Mouse (Mus musculus): Measurements from ENCODE around the gene Uba1.
A peak's percentile ranks its signal among the peaks of the same experiment; 100 is the strongest.

Uba1 gene

GRCm38 (mm10) chrX:20658026-20658652 lies at the start of gene Uba1:
Uba1 (plus strand) TSS chrX:20658326.
- peak; percentile 33 for DNase-seq (ENCODE audit: low read depth, low spot score)

- no peak for DNase-seq (ENCODE audit: low read depth, low spot score)
Observed at GRCm38 (mm10) chrX:20608500-20608899, 49.6 kb upstream of the Uba1 start.

GRCm38 (mm10) chrX:20616861-20617175 lies 41.3 kb upstream of the Uba1 start:
- no peak for DNase-seq (ENCODE audit: low read depth, low spot score)

GRCm38 (mm10) chrX:20617176-20617902 lies 40.8 kb upstream of the Uba1 start, which contains the start of the genes Rbm10 and Ndufb11:
Rbm10 (plus strand) TSS chrX:20617503.
Ndufb11 (minus strand) TSS chrX:20617619.
- DNase-seq (ENCODE audit: low read depth, low spot score) = peak; percentile 65

- no peak for DNase-seq (ENCODE audit: low read depth, low spot score)
Observed at GRCm38 (mm10) chrX:20617903-20618399, 40.2 kb upstream of the Uba1 start.

DNA sequence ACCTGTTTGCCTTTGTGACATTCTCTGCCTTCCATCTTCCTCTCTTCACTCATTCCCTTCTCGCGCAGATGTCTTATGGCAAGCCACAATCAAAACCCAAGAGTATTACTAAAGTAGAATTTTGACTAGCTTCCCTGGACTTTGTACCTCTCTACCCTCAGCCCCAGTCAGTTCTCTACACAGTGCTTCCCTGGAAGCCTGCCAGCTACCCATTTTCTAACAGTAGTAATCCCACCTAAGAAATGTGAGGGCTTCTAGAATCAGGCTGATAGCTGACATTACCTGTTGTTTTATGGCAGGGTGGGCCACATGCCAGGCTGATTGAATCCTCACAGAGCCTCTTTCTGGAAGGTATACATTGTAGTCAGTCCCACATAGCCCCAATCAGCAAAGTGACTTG lies 20.0 kb upstream of the Uba1 start:
- no peak for DNase-seq (ENCODE audit: low read depth, low spot score)

DNA sequence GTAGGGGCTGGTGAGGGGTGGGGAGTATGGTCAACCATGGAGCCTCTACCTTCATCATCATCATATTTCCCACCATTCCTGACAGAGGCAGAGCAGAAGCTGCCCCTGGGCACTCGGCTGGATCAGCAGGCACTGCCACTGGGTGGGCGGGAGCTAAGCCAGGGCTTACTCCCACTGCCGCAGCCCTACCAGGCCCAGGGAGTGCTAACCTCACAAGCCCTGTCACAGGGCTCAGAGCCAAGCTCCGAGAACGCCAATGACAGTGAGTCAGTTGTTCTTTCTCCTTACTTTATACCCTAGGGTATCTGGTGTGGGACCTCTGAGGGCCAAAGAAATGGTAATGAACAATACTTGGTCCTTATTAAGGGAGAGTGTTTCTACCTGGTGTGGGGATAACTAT lies 13.3 kb upstream of the Uba1 start:
- DNase-seq (ENCODE audit: low read depth, low spot score) = no peak

- no peak for DNase-seq (ENCODE audit: low read depth, low spot score)
Observed at GRCm38 (mm10) chrX:20657593-20657992, 533 bp upstream of the Uba1 start.

- DNase-seq (ENCODE audit: low read depth, low spot score) = no peak
Observed at GRCm38 (mm10) chrX:20658891-20659406, 823 bp downstream of the Uba1 start.

DNA sequence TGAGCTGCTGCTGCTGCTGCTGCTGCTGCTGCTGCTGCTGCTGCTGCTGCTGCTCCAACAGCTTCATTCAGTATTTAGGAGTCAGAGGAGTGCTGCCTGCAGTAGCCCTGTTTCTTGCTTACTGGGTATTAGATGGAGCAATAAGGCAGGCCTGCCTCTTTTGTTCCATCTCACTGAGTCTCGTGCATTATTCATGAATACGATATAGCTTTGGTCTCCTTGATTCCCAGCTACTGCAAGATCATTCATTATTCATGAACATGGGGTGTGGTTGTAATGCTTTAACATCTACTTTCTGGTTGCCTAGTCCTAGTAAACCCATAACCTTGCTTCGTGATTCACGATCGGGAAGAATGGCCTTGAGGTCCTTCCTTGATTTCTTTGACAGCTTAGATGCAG lies 4.2 kb downstream of the Uba1 start:
- no peak for DNase-seq (ENCODE audit: low read depth, low spot score)

DNA sequence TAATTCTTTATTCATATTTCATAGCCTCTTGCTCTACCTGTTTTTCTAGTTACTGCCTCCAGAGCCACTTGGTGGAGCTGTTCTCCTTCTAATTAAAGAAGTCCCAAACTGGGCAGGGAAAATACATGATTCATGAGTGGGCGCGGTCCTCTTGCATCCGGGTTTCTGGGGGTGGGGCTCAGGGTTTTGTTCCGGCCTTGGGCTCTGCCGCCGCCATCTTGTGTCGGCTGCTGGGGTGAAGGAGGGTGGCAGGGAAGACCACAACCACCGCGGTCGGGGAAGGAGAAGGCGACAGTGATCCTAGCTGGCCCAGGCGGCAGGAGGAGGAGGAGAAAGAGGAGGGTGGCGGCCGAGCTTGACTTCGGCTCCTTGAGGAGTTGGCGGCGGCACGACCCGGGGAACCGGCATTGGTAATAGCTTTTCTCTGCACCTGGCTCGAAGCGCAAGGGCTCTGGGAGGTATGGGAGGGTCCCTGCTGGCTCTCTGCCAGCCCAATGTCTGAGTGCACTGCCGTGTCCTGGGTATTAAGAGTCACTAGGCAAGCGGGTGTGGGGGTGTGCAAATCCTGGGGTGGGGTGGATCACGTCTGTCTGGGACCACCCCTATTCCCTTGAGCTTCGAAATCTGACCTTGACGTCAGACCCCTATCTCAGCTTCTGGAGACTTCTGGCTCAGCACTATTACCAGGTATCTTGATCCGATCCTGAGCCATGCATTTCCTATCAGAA lies 4.8 kb downstream of the Uba1 start:
- peak; percentile 75 for DNase-seq (ENCODE audit: low read depth, low spot score)

DNA sequence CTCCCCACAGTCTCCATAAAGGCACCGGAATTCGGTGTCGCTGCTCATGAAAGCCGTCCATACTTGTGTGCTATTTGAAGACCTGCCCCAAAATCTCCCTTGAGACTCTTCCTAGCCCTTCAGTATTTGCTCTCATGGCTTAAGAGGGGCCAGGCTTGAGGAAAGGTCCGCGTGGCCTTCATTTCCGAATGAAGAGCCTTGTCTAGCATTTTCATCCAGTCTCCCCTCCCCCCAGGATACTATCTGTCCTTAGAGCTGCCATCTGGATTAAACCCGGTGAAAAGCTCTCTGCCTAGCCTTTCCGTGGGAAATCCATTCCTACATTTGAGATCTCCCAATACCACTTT lies 5.3 kb downstream of the Uba1 start:
- peak; percentile 20 for DNase-seq (ENCODE audit: low read depth, low spot score)

DNA sequence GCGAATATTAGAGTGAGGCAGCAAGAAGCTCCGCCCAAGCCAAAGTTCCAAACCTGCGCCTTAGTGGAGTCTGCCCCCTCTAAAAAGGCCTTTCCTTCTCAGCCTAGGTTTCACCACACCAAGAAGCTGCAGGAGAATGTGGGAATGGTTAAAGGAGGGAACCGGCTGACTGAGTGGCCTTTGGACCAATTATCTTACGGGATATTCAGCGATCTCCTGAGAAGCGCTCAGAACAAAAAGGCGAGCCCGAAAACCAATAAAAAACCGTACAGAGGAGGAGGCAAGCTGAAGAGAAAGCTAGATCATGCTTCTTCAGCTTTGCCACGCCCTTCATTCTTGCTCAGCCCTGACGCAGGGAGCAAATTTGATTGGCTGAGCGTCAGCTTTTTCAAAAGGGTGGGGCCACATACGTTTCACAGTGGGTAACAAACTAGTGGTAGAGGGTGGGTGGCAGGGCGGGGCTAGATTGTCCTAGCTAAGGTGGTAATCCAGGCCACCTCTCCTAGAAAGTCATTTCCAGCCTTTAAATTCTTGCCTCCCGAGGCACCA lies 29.5 kb downstream of the Uba1 start, which contains the start of gene Cdk16:
Gene Cdk16, plus strand, starts transcription at position 436 of the 549 bp plus-strand sequence.
- peak; percentile 79 for DNase-seq (ENCODE audit: low read depth, low spot score)

DNA sequence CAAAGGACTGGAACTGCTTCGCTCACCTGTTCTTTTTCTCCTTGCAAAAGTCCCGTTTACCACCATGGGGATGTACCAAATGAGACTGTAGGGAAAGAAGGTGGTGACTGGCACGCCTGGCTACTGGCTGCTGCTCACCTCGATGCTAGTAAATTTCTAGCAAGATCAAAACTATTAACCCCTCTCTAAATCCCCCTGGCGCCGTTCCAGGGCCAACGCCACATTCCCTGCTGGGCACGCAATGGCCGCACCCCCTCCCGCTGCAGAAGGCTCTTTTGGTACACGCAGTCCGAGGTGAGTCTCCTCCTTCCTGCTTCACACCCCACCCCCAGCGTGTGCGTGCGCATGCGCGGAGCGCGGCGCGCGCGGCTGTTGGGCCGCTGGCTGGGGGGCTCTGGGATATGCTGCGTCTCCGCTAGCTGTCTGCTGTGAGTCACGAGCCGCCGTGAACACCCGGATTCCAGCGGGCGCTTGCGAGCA lies 30.0 kb downstream of the Uba1 start:
- DNase-seq (ENCODE audit: low read depth, low spot score) = peak; percentile 69

- peak; percentile 31 for DNase-seq (ENCODE audit: low read depth, low spot score)
Observed at GRCm38 (mm10) chrX:20688615-20689014, 30.5 kb downstream of the Uba1 start.

DNA sequence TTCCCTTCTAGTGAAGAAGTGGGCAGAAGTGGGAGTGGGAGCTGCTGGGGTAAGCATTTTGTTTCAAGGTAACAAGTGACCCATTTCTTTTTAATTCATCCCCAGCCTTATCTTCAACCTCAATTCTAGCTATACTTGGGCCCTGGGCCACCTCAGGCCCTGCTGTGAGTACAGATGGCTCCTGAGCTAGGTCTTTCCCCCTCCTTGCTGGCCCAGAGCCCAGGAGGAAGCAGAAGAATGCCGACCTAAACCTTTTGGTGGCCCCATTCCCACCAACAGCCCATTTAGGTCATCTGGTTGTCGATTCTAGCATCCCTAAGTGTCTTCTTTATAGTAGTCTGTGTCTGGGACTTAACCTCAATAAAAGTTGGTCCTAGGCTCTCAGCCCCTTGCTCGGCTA lies 33.4 kb downstream of the Uba1 start:
- no peak for DNase-seq (ENCODE audit: low read depth, low spot score)

- DNase-seq (ENCODE audit: low read depth, low spot score) = no peak
Observed at GRCm38 (mm10) chrX:20692616-20693015, 34.5 kb downstream of the Uba1 start.

GRCm38 (mm10) chrX:20695842-20696241 lies 37.7 kb downstream of the Uba1 start:
- no peak for DNase-seq (ENCODE audit: low read depth, low spot score)

DNA sequence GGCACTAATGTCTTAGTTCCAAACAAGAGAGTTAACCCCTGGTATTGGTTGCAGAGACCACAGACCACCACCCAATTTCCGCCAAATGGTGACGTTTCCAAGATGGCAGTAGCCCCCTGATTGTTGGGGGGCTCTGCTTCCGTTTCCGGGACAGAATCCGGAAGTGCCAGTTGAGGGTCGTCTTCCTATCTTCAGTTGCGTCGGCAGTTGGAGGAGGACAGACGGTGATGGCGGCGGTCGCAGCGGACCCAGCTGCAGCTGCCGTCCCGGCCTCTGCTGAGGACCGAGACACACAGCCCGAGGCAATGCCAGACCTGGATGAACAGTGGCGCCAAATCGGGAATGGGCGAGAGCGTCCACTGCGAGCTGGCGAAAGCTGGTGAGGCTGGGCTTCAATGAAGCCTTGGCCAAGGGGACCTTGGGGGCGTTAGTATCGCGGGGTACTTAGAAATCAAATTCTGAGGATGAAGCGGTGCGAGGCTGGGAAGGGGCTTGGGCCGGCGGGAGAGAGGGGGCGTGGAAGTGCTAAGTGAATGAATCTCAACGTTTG lies 45.7 kb downstream of the Uba1 start, which contains the start of gene Usp11:
Gene Usp11, plus strand, starts transcription at position 166 of the 550 bp plus-strand sequence.
- no peak for DNase-seq (ENCODE audit: low read depth, low spot score)

DNA sequence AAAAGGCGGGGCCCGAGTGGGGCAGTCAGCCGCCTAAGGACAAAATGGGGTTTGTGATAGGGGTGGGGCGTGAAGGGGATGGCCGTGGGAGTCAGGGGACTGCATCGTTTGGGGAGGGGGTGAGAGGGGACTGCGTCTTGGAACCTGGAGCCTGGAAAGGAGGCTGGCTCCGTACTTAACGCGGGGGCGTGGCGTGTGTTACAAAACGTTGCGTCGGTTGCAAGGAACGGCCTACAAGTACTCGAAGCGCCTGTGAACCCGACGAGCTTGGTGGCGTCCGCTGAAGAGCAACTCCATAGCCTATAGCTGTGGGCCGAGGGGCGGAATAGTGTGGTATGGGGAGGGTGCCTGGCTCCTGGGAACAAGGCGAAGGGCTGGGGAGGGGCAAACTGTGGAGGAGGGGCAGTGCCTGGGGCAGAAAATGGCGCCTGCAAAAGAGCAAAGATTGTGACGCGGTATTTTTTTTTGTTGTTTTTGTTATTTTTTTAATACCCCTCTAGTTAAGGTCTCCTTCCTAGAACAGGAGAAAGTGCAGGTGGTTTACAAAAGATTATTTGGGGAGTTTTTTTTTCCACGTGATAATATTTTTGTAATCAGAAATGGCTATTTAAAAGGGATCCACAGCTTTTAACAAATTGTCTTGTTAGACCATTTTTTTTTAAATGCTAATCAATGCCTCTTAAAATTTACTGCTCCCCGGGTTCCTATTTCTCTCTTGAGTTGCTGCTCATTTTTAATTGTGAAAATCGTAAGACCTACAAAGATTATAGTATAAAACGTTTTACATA lies 46.4 kb downstream of the Uba1 start:
- peak; percentile 24 for DNase-seq (ENCODE audit: low read depth, low spot score)

GRCm38 (mm10) chrX:20705083-20705402 lies 46.9 kb downstream of the Uba1 start:
- no peak for DNase-seq (ENCODE audit: low read depth, low spot score)

All from c-Kit-negative CD71-positive TER-119-positive erythroid progenitor cells, embryonic 14.5 days (primary cell).